Mouse (Mus musculus): ENCODE measurements around the gene Pald1. TPM values are rescaled to one million over a fixed set of nuclear protein-coding genes. Genes with fewer than 3 reads are reported as not detected.

Gene Pald1
- polyA plus RNA-seq (2014; fragmentation: Illumina TruSeq; extraction: RNeasy Lipid Tissue Mini Kit (QIAGEN cat#74804); ENCODE audit: low replicate concordance): 0.11 TPM

GRCm38 (mm10) chr10:61383021-61383714, at the start of gene Pald1:
Pald1 (minus strand) TSS chr10:61383530.

GRCm38 (mm10) chr10:61417672-61418071, 34.3 kb upstream of the Pald1 start, which contains the start of gene Nodal:
Nodal (plus strand) TSS chr10:61417972.

GRCm38 (mm10) chr10:61297477-61297876, 85.9 kb downstream of the Pald1 start, which contains the start of gene Prf1:
Prf1 (plus strand) TSS chr10:61297833.

GRCm38 (mm10) chr10:61273081-61273843, 110.1 kb downstream of the Pald1 start, which contains the start of gene Adamts14:
Adamts14 (minus strand) TSS chr10:61273438.

Other genes with a start within 250 kb of the Pald1 start
- 218 TPM for gene Sgpl1, start 235.8 kb downstream of the Pald1 start, polyA plus RNA-seq (2014; fragmentation: Illumina TruSeq; extraction: RNeasy Lipid Tissue Mini Kit (QIAGEN cat#74804); ENCODE audit: low replicate concordance)
- not detected for gene Tbata, start 211.6 kb downstream of the Pald1 start, polyA plus RNA-seq (2014; fragmentation: Illumina TruSeq; extraction: RNeasy Lipid Tissue Mini Kit (QIAGEN cat#74804); ENCODE audit: low replicate concordance)
- gene Adamts14, start 110.1 kb downstream of the Pald1 start, polyA plus RNA-seq (2014; fragmentation: Illumina TruSeq; extraction: RNeasy Lipid Tissue Mini Kit (QIAGEN cat#74804); ENCODE audit: low replicate concordance): not detected
- gene Prf1, start 85.7 kb downstream of the Pald1 start, polyA plus RNA-seq (2014; fragmentation: Illumina TruSeq; extraction: RNeasy Lipid Tissue Mini Kit (QIAGEN cat#74804); ENCODE audit: low replicate concordance): 0.37 TPM
- gene Nodal, start 34.4 kb upstream of the Pald1 start, polyA plus RNA-seq (2014; fragmentation: Illumina TruSeq; extraction: RNeasy Lipid Tissue Mini Kit (QIAGEN cat#74804); ENCODE audit: low replicate concordance): not detected
- 21.3 TPM for gene Eif4ebp2, start 69.1 kb upstream of the Pald1 start, polyA plus RNA-seq (2014; fragmentation: Illumina TruSeq; extraction: RNeasy Lipid Tissue Mini Kit (QIAGEN cat#74804); ENCODE audit: low replicate concordance)
- gene Lrrc20, start 92.3 kb upstream of the Pald1 start, polyA plus RNA-seq (2014; fragmentation: Illumina TruSeq; extraction: RNeasy Lipid Tissue Mini Kit (QIAGEN cat#74804); ENCODE audit: low replicate concordance): 2.0 TPM
- gene Npffr1, start 212.0 kb upstream of the Pald1 start, polyA plus RNA-seq (2014; fragmentation: Illumina TruSeq; extraction: RNeasy Lipid Tissue Mini Kit (QIAGEN cat#74804); ENCODE audit: low replicate concordance): not detected